Comparison of ENCODE assay signal across 8 mouse cellular contexts in the genomic region with DNA sequence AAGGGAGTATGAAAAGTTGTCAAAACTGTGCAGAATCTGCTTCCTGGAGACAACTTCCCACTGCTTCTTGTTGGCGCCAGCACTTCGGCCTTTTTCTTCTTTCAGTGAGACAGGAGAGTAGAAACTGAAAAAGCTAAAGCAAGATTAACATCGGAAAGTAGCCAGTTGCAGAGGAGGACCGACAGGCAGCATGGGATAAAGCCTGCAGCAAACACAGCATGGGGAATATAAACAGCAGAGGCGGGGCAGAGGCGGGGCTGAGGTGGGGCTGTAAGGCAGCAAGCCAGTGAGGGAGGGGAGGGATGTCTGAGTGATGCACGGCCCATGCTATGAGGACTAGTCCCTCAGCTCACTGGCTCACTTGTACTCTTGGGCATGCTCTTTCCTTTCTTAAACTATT.
DNase-seq lines count a peak whose midpoint lies in the region; ATAC-seq and TF ChIP-seq lines count a peak whose summit lies in the region.

No protein-coding gene starts in this region.

- H3K9me3 ChIP-seq in embryonic facial prominence, embryonic 11.5 days (replicated peaks; ENCODE audit: control insufficient read depth, low read length): no peaks in the 10 kb centered on the region

- no peak overlapping the region for H3K4me2 ChIP-seq in embryonic facial prominence, embryonic 11.5 days (ENCODE audit: low read depth, low read length)

- no peak overlapping the region for H3K9ac ChIP-seq in embryonic facial prominence, embryonic 11.5 days (replicated peaks; ENCODE audit: low read length)

- peak; percentile 38 for DNase-seq in adrenal gland, adult 2 months
- no peak for DNase-seq in adrenal gland, adult 18-20 months (ENCODE audit: low spot score in 2 of 2)
- peak; percentile 36 for DNase-seq in layer of hippocampus, adult 11-12 months (ENCODE audit: low spot score)
- DNase-seq in layer of hippocampus, adult 9-10 months (ENCODE audit: low spot score): no peak
- DNase-seq in embryonic facial prominence, embryonic 11.5 days (ENCODE audit: low spot score): peak; percentile 56
- peak; percentile 21 for DNase-seq in lung, postnatal 36 days
- DNase-seq in cerebellum, adult 2 months: no peak
- no peak for DNase-seq in cerebellum, adult 8-10 months

- ATAC-seq in embryonic facial prominence, embryonic 11.5 days (replicated peaks; ENCODE audit: insufficient number of reproducible peaks, low FRiP score, low TSS enrichment, low read depth): no peak

- WGBS in embryonic facial prominence, embryonic 11.5 days: 17% methylated on average over 7 of the region's 7 CpGs
- WGBS in cerebellum, adult 2 months: 21% methylated on average over 7 of the region's 7 CpGs

- no peak for TF ChIP-seq CTCF in cerebellum, adult 2 months (IDR thresholded peaks at IDR 0.05; ENCODE audit: borderline replicate concordance, insufficient read depth, low read depth, low read length)

- no peaks in the 10 kb centered on the region for H3K27me3 ChIP-seq in embryonic facial prominence, embryonic 11.5 days (ENCODE audit: control insufficient read depth, insufficient read depth, low read length)
- H3K27me3 ChIP-seq in cerebellum, adult 2 months (ENCODE audit: control insufficient read depth, insufficient read depth, low read length): no peaks in the 10 kb centered on the region; the same call in 1 of the 2 replicates

- H3K4me3 ChIP-seq in embryonic facial prominence, embryonic 11.5 days (ENCODE audit: low read depth, low read length): no peak overlapping the region
- H3K4me3 ChIP-seq in cerebellum, adult 2 months (replicated peaks; ENCODE audit: insufficient read depth, low read depth, low read length): no peak overlapping the region

- H3K27ac ChIP-seq in embryonic facial prominence, embryonic 11.5 days (replicated peaks; ENCODE audit: low read depth, low read length): no peak overlapping the region
- no peak overlapping the region for H3K27ac ChIP-seq in cerebellum, adult 2 months (ENCODE audit: insufficient read depth, low read length)

- TF ChIP-seq POLR2A in cerebellum, adult 2 months (IDR thresholded peaks at IDR 0.05; ENCODE audit: borderline replicate concordance, insufficient read depth, low read length): no peak

- no peaks in the 10 kb centered on the region for H3K36me3 ChIP-seq in embryonic facial prominence, embryonic 11.5 days (replicated peaks; ENCODE audit: control insufficient read depth, insufficient read depth, low read depth, low read length)

- H3K4me1 ChIP-seq in embryonic facial prominence, embryonic 11.5 days (ENCODE audit: control insufficient read depth, insufficient read depth, low read length): no peaks in the 10 kb centered on the region
- no peaks in the 10 kb centered on the region; the same call in 1 of the 2 replicates for H3K4me1 ChIP-seq in cerebellum, adult 2 months (ENCODE audit: control insufficient read depth, insufficient read depth, low read length)

Comparison
In these comparisons a context has a peak if more than half of its experiments do, and no peak if none do; other contexts are left out.
1. DNase-seq: peak in adrenal gland, adult 2 months (single experiment), layer of hippocampus, adult 11-12 months (single experiment), embryonic facial prominence, embryonic 11.5 days (single experiment) and lung, postnatal 36 days (single experiment); none in adrenal gland, adult 18-20 months (0 of 2), layer of hippocampus, adult 9-10 months (single experiment), cerebellum, adult 2 months (0 of 2) and cerebellum, adult 8-10 months (single experiment).